Comparison of ENCODE assay signal across 8 mouse cellular contexts in genomic region chr9:70502284-70503014, GRCm38 (mm10). TPM values are rescaled to one million over a fixed set of nuclear protein-coding genes. Genes with fewer than 3 reads are reported as not detected.
DNase-seq lines count a peak whose midpoint lies in the region; ATAC-seq and TF ChIP-seq lines count a peak whose summit lies in the region.

No protein-coding gene starts in this region.

- peaks cover 12% of the 10 kb centered on the region for H3K4me1 ChIP-seq in liver, adult 2 months (ENCODE audit: control insufficient read depth, insufficient read depth, low read length)
- peaks cover 19% of the 10 kb centered on the region for H3K4me1 ChIP-seq in hindbrain, embryonic 15.5 days (replicated peaks)
- peaks cover 4% of the 10 kb centered on the region; the same call in 1 of the 2 replicates for H3K4me1 ChIP-seq in midbrain, postnatal 0 days (ENCODE audit: insufficient read depth, low read length)

- peak overlapping the region; percentile 71 for H3K4me2 ChIP-seq in hindbrain, embryonic 15.5 days
- H3K4me2 ChIP-seq in midbrain, postnatal 0 days (ENCODE audit: low read depth, low read length, poor library complexity, severe bottlenecking) = peak overlapping the region; percentile 53

- TF ChIP-seq CTCF in liver, adult 2 months (IDR thresholded peaks at IDR 0.05; ENCODE audit: low read depth, low read length) = no peak
- no peak for TF ChIP-seq CTCF in brain, embryonic 14.5 days (IDR thresholded peaks at IDR 0.05; ENCODE audit: borderline replicate concordance, extremely low read depth, insufficient read depth, insufficient read length)
- no peak for TF ChIP-seq CTCF in midbrain, postnatal 0 days (IDR thresholded peaks at IDR 0.05)

- H3K27me3 ChIP-seq in liver, adult 2 months (ENCODE audit: control insufficient read depth, insufficient read depth, low read length) = no peaks in the 10 kb centered on the region
- H3K27me3 ChIP-seq in hindbrain, embryonic 15.5 days = 0 out of 2 replicates have a peak, but pooled peaks cover 4% of the 10 kb centered on the region
- H3K27me3 ChIP-seq in midbrain, postnatal 0 days (ENCODE audit: insufficient read depth, low read length) = no peaks in the 10 kb centered on the region

- DNase-seq in liver, adult 2 months (ENCODE audit: extremely low read depth, low read depth, low spot score) = no peak
- no peak for DNase-seq in liver
- peak; percentile 16 for DNase-seq in brain, embryonic 14.5 days (ENCODE audit: low read depth)
- no peak for DNase-seq in midbrain, postnatal 0 days (ENCODE audit: low spot score)
- DNase-seq in spleen, postnatal 4 days (ENCODE audit: low spot score in 2 of 2) = no peak
- DNase-seq in urinary bladder, postnatal 14 days (ENCODE audit: low spot score) = no peak
- no peak for DNase-seq in ovary, adult 18-20 months (ENCODE audit: low spot score)

- 23% methylated on average over 10 of the region's 10 CpGs for WGBS in liver, adult 2 months
- 36% methylated on average over 10 of the region's 10 CpGs for WGBS in hindbrain, embryonic 15.5 days
- 39% methylated on average over 10 of the region's 10 CpGs for WGBS in midbrain, postnatal 0 days

- peak overlapping the region; percentile 93 for H3K27ac ChIP-seq in liver, adult 2 months (replicated peaks; ENCODE audit: insufficient read depth, low read depth, low read length)
- H3K27ac ChIP-seq in hindbrain, embryonic 15.5 days (replicated peaks) = peak overlapping the region; percentile 99
- H3K27ac ChIP-seq in midbrain, postnatal 0 days (ENCODE audit: low read depth, low read length) = peak overlapping the region; percentile 98

- H3K36me3 ChIP-seq in liver, adult 2 months (ENCODE audit: control insufficient read depth, insufficient read depth, low read length) = peaks cover 9% of the 10 kb centered on the region
- H3K36me3 ChIP-seq in hindbrain, embryonic 15.5 days = no peaks in the 10 kb centered on the region
- no peaks in the 10 kb centered on the region for H3K36me3 ChIP-seq in midbrain, postnatal 0 days (ENCODE audit: insufficient read depth, low read length)

- ATAC-seq in hindbrain, embryonic 15.5 days (ENCODE audit: low FRiP score, low read depth) = no peak
- ATAC-seq in midbrain, postnatal 0 days (ENCODE audit: low FRiP score) = no peak

- peak overlapping the region; percentile 100 for H3K9ac ChIP-seq in liver, adult 2 months (ENCODE audit: low read depth, low read length)
- peak overlapping the region; percentile 97 for H3K9ac ChIP-seq in hindbrain, embryonic 15.5 days
- peak overlapping the region; percentile 93 for H3K9ac ChIP-seq in midbrain, postnatal 0 days (replicated peaks; ENCODE audit: low read length, poor library complexity, severe bottlenecking)

- H3K79me2 ChIP-seq in liver, adult 2 months (ENCODE audit: control insufficient read depth, insufficient read depth, low read length) = peaks cover 12% of the 10 kb centered on the region; the same call in 1 of the 2 replicates

- peak overlapping the region; percentile 100 for H3K4me3 ChIP-seq in liver, adult 2 months (ENCODE audit: insufficient read depth, low read depth, low read length)
- peak overlapping the region; percentile 95 for H3K4me3 ChIP-seq in hindbrain, embryonic 15.5 days
- peak overlapping the region; percentile 90 for H3K4me3 ChIP-seq in midbrain, postnatal 0 days (ENCODE audit: low read depth, low read length)

- H3K9me3 ChIP-seq in hindbrain, embryonic 15.5 days = no peaks in the 10 kb centered on the region
- no peaks in the 10 kb centered on the region for H3K9me3 ChIP-seq in midbrain, postnatal 0 days (ENCODE audit: low read length)

- TF ChIP-seq POLR2A in liver, adult 2 months (IDR thresholded peaks at IDR 0.05; ENCODE audit: extremely low read depth, insufficient read depth, low read length) = no peak
- no peak for TF ChIP-seq POLR2A in brain, embryonic 14.5 days (IDR thresholded peaks at IDR 0.05; ENCODE audit: borderline replicate concordance, extremely low read depth, insufficient read depth, insufficient read length, poor library complexity, severe bottlenecking)

RNA-seq across cellular contexts. Expression of gene Rnf111, which starts 1.1 kb away (rescaled TPM):
- total RNA-seq in liver, adult 2 months (2014; rRNA removed) = 18.4 and 21.1 TPM in 2 replicates
- 16.8 and 23.5 TPM in 2 replicates for polyA plus RNA-seq in liver, adult 2 months (2012; rRNA removed)
- 55.2 and 57.9 TPM in 2 replicates for polyA plus RNA-seq in brain, embryonic 14.5 days (2012; rRNA removed)
- polyA plus RNA-seq in hindbrain, embryonic 15.5 days (2015; fragmentation: Nextera tagmentation; extraction: Ambion mirVana) = 31.8 and 33.6 TPM in 2 replicates
- 38.3 and 39.6 TPM in 2 replicates for total RNA-seq in midbrain, postnatal 0 days (2014; rRNA removed)
- 16.7 and 17.1 TPM in 2 replicates for polyA plus RNA-seq in midbrain, postnatal 0 days (2015; fragmentation: Nextera tagmentation; extraction: Ambion mirVana)

RNA-seq across cellular contexts. Expression of gene Sltm, which starts 40.1 kb away (rescaled TPM):
- 16.5 and 17.6 TPM in 2 replicates for total RNA-seq in liver, adult 2 months (2014; rRNA removed)
- 2.8 and 3.5 TPM in 2 replicates for polyA plus RNA-seq in liver, adult 2 months (2012; rRNA removed)
- polyA plus RNA-seq in brain, embryonic 14.5 days (2012; rRNA removed) = 45.4 and 58.8 TPM in 2 replicates
- polyA plus RNA-seq in hindbrain, embryonic 15.5 days (2015; fragmentation: Nextera tagmentation; extraction: Ambion mirVana) = 58.4 and 59.0 TPM in 2 replicates
- 26.3 and 34.5 TPM in 2 replicates for total RNA-seq in midbrain, postnatal 0 days (2014; rRNA removed)
- polyA plus RNA-seq in midbrain, postnatal 0 days (2015; fragmentation: Nextera tagmentation; extraction: Ambion mirVana) = 36.9 and 47.6 TPM in 2 replicates
